Comparison of ENCODE assay signal across 27 mouse cellular contexts in genomic region chr5:66782851-66783250, GRCm38 (mm10). TPM values are rescaled to one million over a fixed set of nuclear protein-coding genes. Genes with fewer than 3 reads are reported as not detected.
DNase-seq lines count a peak whose midpoint lies in the region; ATAC-seq and TF ChIP-seq lines count a peak whose summit lies in the region.
"Had no signal": no experiment of that assay in that cellular context is flagged by ENCODE, and none has a peak within 500 bp of the region (broad histone marks: within the 10 kb centered on the region; RNA-seq: fewer than 3 reads in every experiment).

No protein-coding gene starts in this region.

- no peak for TF ChIP-seq POLR2A in lung, adult 2 months (IDR thresholded peaks at IDR 0.05; ENCODE audit: borderline replicate concordance, extremely low read depth, low read depth, low read length)

- no peak overlapping the region for H3K27ac ChIP-seq in intestine, postnatal 0 days (ENCODE audit: low read depth, low read length)
- no peak overlapping the region for H3K27ac ChIP-seq in intestine, embryonic 16.5 days (ENCODE audit: low read length)
- no peak overlapping the region for H3K27ac ChIP-seq in lung, embryonic 14.5 days (ENCODE audit: low read depth)
- no peak overlapping the region for H3K27ac ChIP-seq in stomach, postnatal 0 days (replicated peaks)
- H3K27ac ChIP-seq: embryonic facial prominence, embryonic 10.5 days; embryonic facial prominence, embryonic 13.5 days; forebrain, embryonic 13.5 days; gastrocnemius, adult 2 months; hindbrain, embryonic 12.5 days; hindbrain, embryonic 15.5 days had no signal

- no peak overlapping the region for H3K4me3 ChIP-seq in intestine, postnatal 0 days (ENCODE audit: low read depth, low read length)
- H3K4me3 ChIP-seq in intestine, embryonic 16.5 days (ENCODE audit: low read length): no peak overlapping the region
- no peak overlapping the region for H3K4me3 ChIP-seq in lung, embryonic 14.5 days (ENCODE audit: low read depth, low read length)
- no peak overlapping the region for H3K4me3 ChIP-seq in lung, adult 2 months (replicated peaks; ENCODE audit: extremely low read depth, low read depth, low read length)
- no peak overlapping the region for H3K4me3 ChIP-seq in stomach, postnatal 0 days (ENCODE audit: low read depth, low read length)
- H3K4me3 ChIP-seq: embryonic facial prominence, embryonic 10.5 days; embryonic facial prominence, embryonic 13.5 days; erythroblast, embryonic 14.5 days; forebrain, embryonic 13.5 days; gastrocnemius, adult 2 months; hindbrain, embryonic 12.5 days; hindbrain, embryonic 15.5 days had no signal

- H3K9me3 ChIP-seq in intestine, postnatal 0 days (ENCODE audit: control insufficient read depth): no peaks in the 10 kb centered on the region
- H3K9me3 ChIP-seq in intestine, embryonic 16.5 days (ENCODE audit: control insufficient read depth, low read length): no peaks in the 10 kb centered on the region
- no peaks in the 10 kb centered on the region for H3K9me3 ChIP-seq in lung, embryonic 14.5 days (ENCODE audit: low read depth, low read length)
- no peaks in the 10 kb centered on the region for H3K9me3 ChIP-seq in stomach, postnatal 0 days (ENCODE audit: control insufficient read depth, low read length)
- H3K9me3 ChIP-seq: embryonic facial prominence, embryonic 10.5 days; embryonic facial prominence, embryonic 13.5 days; forebrain, embryonic 13.5 days; hindbrain, embryonic 12.5 days; hindbrain, embryonic 15.5 days had no signal

- peak; percentile 5; the same call in 1 of the 2 replicates for TF ChIP-seq CTCF in intestine, postnatal 0 days (IDR thresholded peaks at IDR 0.05; ENCODE audit: low read depth)
- TF ChIP-seq CTCF in lung, embryonic 14.5 days (IDR thresholded peaks at IDR 0.05; ENCODE audit: low read depth): peak; percentile 28; the same call in 1 of the 2 replicates
- no peak for TF ChIP-seq CTCF in lung, adult 2 months (IDR thresholded peaks at IDR 0.05; ENCODE audit: insufficient read depth, low read length)
- peak; percentile 25 for TF ChIP-seq CTCF in Patski (IDR thresholded peaks at IDR 0.05)
- TF ChIP-seq CTCF in stomach, postnatal 0 days (IDR thresholded peaks at IDR 0.05; ENCODE audit: low read depth): 0 out of 2 replicates have a peak, but pooled peaks have one; percentile 23

- CTCF ChIA-PET in Patski (lab: Charles Lee): no interaction called here

- DNase-seq in lung, embryonic 14.5 days: no peak
- DNase-seq in lung, adult 2 months: no peak
- DNase-seq in Patski (ENCODE audit: low read depth, low spot score): no peak
- DNase-seq in stomach, postnatal 0 days (ENCODE audit: low spot score): no peak
- DNase-seq: adrenal gland, adult 8-10 months; adrenal gland, postnatal 25 days; cerebellum, adult 11-12 months; cerebellum, adult 8-10 months; cerebellum, postnatal 10 days; cerebellum, postnatal 36 days; embryo, embryonic 11 days; gastrocnemius, adult 2 months; gastrocnemius, postnatal 14 days; heart, adult 18-20 months had no signal

- no peaks in the 10 kb centered on the region for H3K27me3 ChIP-seq in intestine, postnatal 0 days (replicated peaks; ENCODE audit: control insufficient read depth, insufficient read depth, low read length)
- H3K27me3 ChIP-seq in intestine, embryonic 16.5 days (replicated peaks; ENCODE audit: control insufficient read depth, insufficient read depth, low read length): no peaks in the 10 kb centered on the region
- H3K27me3 ChIP-seq in lung, embryonic 14.5 days (ENCODE audit: insufficient read depth, low read length): no peaks in the 10 kb centered on the region
- H3K27me3 ChIP-seq in Patski: no peaks in the 10 kb centered on the region
- no peaks in the 10 kb centered on the region for H3K27me3 ChIP-seq in stomach, postnatal 0 days (ENCODE audit: control insufficient read depth, insufficient read depth, low read length)
- H3K27me3 ChIP-seq: embryonic facial prominence, embryonic 13.5 days; forebrain, embryonic 13.5 days; hindbrain, embryonic 12.5 days; hindbrain, embryonic 15.5 days had no signal

- 98% methylated on average over 2 of the region's 2 CpGs for WGBS in intestine, postnatal 0 days
- WGBS in intestine, embryonic 16.5 days: 90% methylated on average over 2 of the region's 2 CpGs
- 92% methylated on average over 2 of the region's 2 CpGs for WGBS in lung, embryonic 14.5 days
- WGBS in lung, adult 2 months: 95% methylated on average over 2 of the region's 2 CpGs
- WGBS in stomach, postnatal 0 days: 92% methylated on average over 2 of the region's 2 CpGs

- in situ Hi-C loops in Patski (cut with MboI; ENCODE audit: low pct_unique_long_range_greater_than_20kb): no loop called here

- no peaks in the 10 kb centered on the region for H3K4me1 ChIP-seq in intestine, postnatal 0 days (replicated peaks; ENCODE audit: control insufficient read depth, insufficient read depth, low read length)
- H3K4me1 ChIP-seq in intestine, embryonic 16.5 days (ENCODE audit: control insufficient read depth, insufficient read depth, low read length): no peaks in the 10 kb centered on the region
- H3K4me1 ChIP-seq in lung, embryonic 14.5 days (ENCODE audit: insufficient read depth): peaks cover 2% of the 10 kb centered on the region
- H3K4me1 ChIP-seq in lung, adult 2 months (ENCODE audit: control insufficient read depth, insufficient read depth, low read length): peaks cover 5% of the 10 kb centered on the region
- H3K4me1 ChIP-seq in stomach, postnatal 0 days (replicated peaks; ENCODE audit: control insufficient read depth, insufficient read depth): no peaks in the 10 kb centered on the region
- H3K4me1 ChIP-seq: forebrain, embryonic 13.5 days; hindbrain, embryonic 15.5 days had no signal

- H3K36me3 ChIP-seq in intestine, postnatal 0 days (ENCODE audit: control insufficient read depth, insufficient read depth): no peaks in the 10 kb centered on the region
- H3K36me3 ChIP-seq in intestine, embryonic 16.5 days (ENCODE audit: control insufficient read depth, insufficient read depth, low read length): no peaks in the 10 kb centered on the region
- H3K36me3 ChIP-seq in lung, embryonic 14.5 days (ENCODE audit: insufficient read depth): no peaks in the 10 kb centered on the region
- no peaks in the 10 kb centered on the region for H3K36me3 ChIP-seq in stomach, postnatal 0 days (ENCODE audit: control insufficient read depth, insufficient read depth, low read length)
- H3K36me3 ChIP-seq: embryonic facial prominence, embryonic 10.5 days; embryonic facial prominence, embryonic 13.5 days; hindbrain, embryonic 12.5 days; hindbrain, embryonic 15.5 days had no signal

- H3K9ac ChIP-seq in intestine, postnatal 0 days (ENCODE audit: low read depth, low read length): no peak overlapping the region
- H3K9ac ChIP-seq in intestine, embryonic 16.5 days (ENCODE audit: low read depth, low read length): no peak overlapping the region
- H3K9ac ChIP-seq in lung, embryonic 14.5 days: no peak overlapping the region
- H3K9ac ChIP-seq in stomach, postnatal 0 days (ENCODE audit: low read length): no peak overlapping the region
- H3K9ac ChIP-seq: embryonic facial prominence, embryonic 13.5 days; forebrain, embryonic 13.5 days; hindbrain, embryonic 12.5 days; hindbrain, embryonic 15.5 days had no signal

- TF ChIP-seq EP300 in stomach, postnatal 0 days (optimal IDR thresholded peaks at IDR 0.05): no peak

- H3K4me2 ChIP-seq in intestine, postnatal 0 days (replicated peaks; ENCODE audit: low read depth): no peak overlapping the region
- H3K4me2 ChIP-seq in intestine, embryonic 16.5 days (ENCODE audit: low read depth, low read length): no peak overlapping the region
- H3K4me2 ChIP-seq in lung, embryonic 14.5 days: no peak overlapping the region
- no peak overlapping the region for H3K4me2 ChIP-seq in stomach, postnatal 0 days (replicated peaks; ENCODE audit: low read depth)
- H3K4me2 ChIP-seq: embryonic facial prominence, embryonic 13.5 days; forebrain, embryonic 13.5 days; heart, embryonic 11.5 days; hindbrain, embryonic 12.5 days; hindbrain, embryonic 15.5 days had no signal

- no peak for ATAC-seq in intestine, postnatal 0 days
- ATAC-seq in intestine, embryonic 16.5 days: no peak
- ATAC-seq in lung, embryonic 14.5 days (ENCODE audit: insufficient read depth): no peak
- no peak for ATAC-seq in Patski
- no peak for ATAC-seq in stomach, postnatal 0 days (ENCODE audit: low FRiP score, low TSS enrichment)
- ATAC-seq: activated CD4-positive, CD25-positive, alpha-beta regulatory T cell, adult 4 months; CD4-positive, CD25-positive, alpha-beta regulatory T cell, adult 4 months; forebrain, embryonic 13.5 days; forebrain, embryonic 16.5 days had no signal

- POLR2A ChIA-PET in Patski (lab: Charles Lee): no interaction called here

RNA-seq across cellular contexts. Expression of gene Limch1, which starts 37.2 kb away (rescaled TPM):
- 6.7 and 7.7 TPM in 2 replicates for polyA plus RNA-seq in intestine, postnatal 0 days (2015; fragmentation: Nextera tagmentation; extraction: Ambion mirVana)
- 7.5 and 8.5 TPM in 2 replicates for polyA plus RNA-seq in intestine, embryonic 16.5 days (2015; fragmentation: Nextera tagmentation; extraction: Ambion mirVana)
- polyA plus RNA-seq in lung, embryonic 14.5 days (2014; fragmentation: Nextera tagmentation; extraction: Ambion mirVana): 67.8 and 70.5 TPM in 2 replicates
- polyA plus RNA-seq in lung, adult 2 months (2012; rRNA removed): 156 and 242 TPM in 2 replicates
- polyA plus RNA-seq in Patski (2021): 41.1 TPM
- polyA plus RNA-seq in stomach, postnatal 0 days (2015; fragmentation: Nextera tagmentation; extraction: Ambion mirVana): 6.1 and 6.3 TPM in 2 replicates
- polyA plus RNA-seq: C2C12; CD4-positive, CD25-positive, alpha-beta regulatory T cell, adult 4 months; erythroblast, embryonic 14.5 days had no signal
